Mouse (Mus musculus) neural tube, embryonic 15.5 days (tissue): ENCODE measurements around the gene Dbx1. TPM values are rescaled to one million over a fixed set of nuclear protein-coding genes. Genes with fewer than 3 reads are reported as not detected.

Experiments used
- ATAC-seq: fragments of 200-750 bp; cut with Nextera tagmentation; 2 replicates; pipeline ENCODE4 v1.8.0; 2017; ENCODE audit warnings: mild to moderate bottlenecking, moderate TSS enrichment, moderate library complexity; ENCODE audit not compliant: low FRiP score
- H3K27ac ChIP-seq: fragments of 300-500 bp; sonication (generic); replicated peaks from 2 replicates; pipeline ENCODE4 v1.5.1; 2015; ENCODE audit warnings: mild to moderate bottlenecking, inconsistent platforms
- H3K27me3 ChIP-seq: fragments of 300-500 bp; sonication (generic); replicated peaks from 2 replicates; pipeline ENCODE4 v1.6.1; 2015; ENCODE audit warnings: inconsistent platforms
- H3K36me3 ChIP-seq: fragments of 300-500 bp; sonication (generic); 2 replicates; pipeline ENCODE4 v1.6.1; 2015; ENCODE audit warnings: inconsistent platforms
- H3K4me1 ChIP-seq: fragments of 300-500 bp; sonication (generic); 2 replicates; pipeline ENCODE4 v1.6.1; 2015; ENCODE audit warnings: inconsistent platforms
- H3K4me2 ChIP-seq: fragments of 300-500 bp; sonication (generic); 2 replicates; pipeline ENCODE4 v1.6.1; 2015; ENCODE audit warnings: inconsistent platforms, mild to moderate bottlenecking, moderate library complexity
- H3K4me3 ChIP-seq: fragments of 300-500 bp; sonication (generic); replicated peaks from 2 replicates; pipeline ENCODE4 v1.5.1; 2015; ENCODE audit warnings: mild to moderate bottlenecking, inconsistent platforms
- H3K9ac ChIP-seq: fragments of 300-500 bp; sonication (generic); replicated peaks from 2 replicates; pipeline ENCODE4 v1.6.1; 2015; ENCODE audit warnings: mild to moderate bottlenecking, inconsistent platforms
- H3K9me3 ChIP-seq: fragments of 300-500 bp; sonication (generic); replicated peaks from 2 replicates; pipeline ENCODE4 v1.6.1; 2016; ENCODE audit warnings: inconsistent platforms
- WGBS: fragments of 180-500 bp; shearing (Covaris S2); methylation state at CpG from one replicate; pipeline ENCODE4 v1.1.7; 2015; ENCODE audit warnings: mixed read lengths; 5-methylcytosine and 5-hydroxymethylcytosine counted together
- polyA plus RNA-seq: library from polyadenylated mRNA; unstranded; fragments of >200 nt; fragmentation: Nextera tagmentation; extraction: Ambion mirVana; gene quantifications from 2 replicates; pipeline ENCODE4 v1.2.1, GENCODE M21; 2015

The Dbx1 gene
- polyA plus RNA-seq, 1 experiment from 2014 or later: 1.6 TPM

DNA sequence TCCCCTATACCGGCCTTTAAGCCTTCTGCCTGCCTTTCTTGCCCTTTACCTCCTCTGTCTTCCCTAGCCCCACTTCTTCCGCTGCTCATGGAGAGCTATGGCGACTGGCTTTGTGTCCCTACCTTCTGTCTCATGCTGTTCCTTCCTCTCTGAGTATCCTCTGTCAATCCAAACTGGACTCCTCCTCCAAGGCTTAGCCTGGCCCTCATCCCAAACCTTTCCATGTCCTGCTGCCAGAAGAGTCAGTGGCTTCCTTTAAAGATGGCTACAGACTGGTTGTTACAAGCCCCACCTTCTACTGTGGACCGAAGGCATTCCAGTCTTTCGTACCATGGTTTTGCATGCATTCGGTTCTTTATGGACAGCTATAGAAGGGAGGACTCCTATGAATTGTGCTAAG is 53.5 kb downstream of the Dbx1 start:
- Histone ChIP-seq H3K4me2 (no peak overlapping the region), H3K27me3 (no peaks in the 10 kb centered on the region), H3K4me3 (no peak overlapping the region), H3K9ac (no peak overlapping the region), H3K9me3 (no peaks in the 10 kb centered on the region), H3K27ac (no peak overlapping the region), H3K36me3 (peaks cover 57% of the 10 kb centered on the region), H3K4me1 (no peaks in the 10 kb centered on the region)
- ATAC-seq: no peak
- WGBS: 94% methylated on average over 6 of the region's 6 CpGs

DNA sequence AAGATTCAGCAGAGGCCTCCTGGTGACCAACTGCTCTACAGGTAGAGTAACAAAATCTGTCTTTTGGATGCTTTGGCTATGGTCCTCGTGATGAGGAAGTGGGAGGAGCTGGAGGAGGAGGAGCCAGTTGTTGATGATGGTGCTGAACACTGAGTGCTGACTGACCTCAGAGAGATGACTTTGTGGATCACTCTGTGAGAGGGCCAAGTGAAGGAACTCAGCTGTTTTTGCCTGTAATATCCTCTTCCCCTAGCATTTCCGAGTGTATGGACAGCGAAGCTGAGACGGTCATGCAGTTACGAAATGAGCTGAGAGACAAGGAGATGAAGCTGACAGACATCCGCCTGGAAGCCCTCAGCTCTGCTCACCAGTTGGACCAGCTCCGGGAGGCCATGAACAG is 54.1 kb downstream of the Dbx1 start:
- Histone ChIP-seq H3K9me3 (no peaks in the 10 kb centered on the region), H3K9ac (no peak overlapping the region), H3K27ac (no peak overlapping the region), H3K36me3 (peaks cover 56% of the 10 kb centered on the region), H3K4me2 (no peak overlapping the region), H3K4me3 (no peak overlapping the region), H3K27me3 (no peaks in the 10 kb centered on the region), H3K4me1 (no peaks in the 10 kb centered on the region)
- 92% methylated on average over 7 of the region's 7 CpGs for WGBS
- no peak for ATAC-seq

DNA sequence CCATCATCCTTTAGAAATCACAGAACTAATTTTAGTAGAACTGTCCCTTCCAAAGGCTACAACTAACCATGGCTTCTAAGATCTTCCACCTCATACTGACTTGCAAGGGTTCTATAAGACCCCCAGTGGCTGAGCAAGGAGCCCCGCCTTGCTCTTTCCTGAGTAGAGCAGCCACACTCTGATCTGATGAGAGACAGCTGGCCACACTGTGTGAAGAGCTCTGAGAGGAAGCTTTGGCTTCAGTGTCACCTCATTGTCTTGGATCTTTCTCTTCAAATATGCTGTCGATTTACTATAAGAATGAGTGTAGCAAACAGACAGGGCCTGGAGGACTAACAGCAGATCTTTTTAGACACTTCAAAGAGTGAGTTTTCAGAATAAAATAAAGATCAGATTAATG is 54.7 kb downstream of the Dbx1 start:
- Histone ChIP-seq H3K4me3 (no peak overlapping the region), H3K27ac (no peak overlapping the region), H3K4me1 (no peaks in the 10 kb centered on the region), H3K4me2 (no peak overlapping the region), H3K9ac (no peak overlapping the region), H3K27me3 (no peaks in the 10 kb centered on the region), H3K9me3 (no peaks in the 10 kb centered on the region), H3K36me3 (peaks cover 57% of the 10 kb centered on the region)
- 93% methylated on average over 2 of the region's 2 CpGs for WGBS
- no peak for ATAC-seq

Other genes with a start within 250 kb of the Dbx1 start
- 5.1 and 9.0 TPM in 2 replicates for gene Htatip2, start 122.3 kb upstream of the Dbx1 start, polyA plus RNA-seq
- 47.7 and 50.7 TPM in 2 replicates for gene Prmt3, start 141.5 kb upstream of the Dbx1 start, polyA plus RNA-seq